Mouse (Mus musculus) hindbrain, embryonic 11.5 days (tissue): ENCODE measurements at regions not wholly inside any gene's neighbourhood (a gene's known extent, or its start where the extent isn't known, plus 50 kb on each side); places are given as distances from the start of the nearest gene placed in this dataset.

Experiments used
- ATAC-seq: fragments of 200-750 bp; cut with Nextera tagmentation; 2 replicates; pipeline ENCODE4 v1.8.0; 2017; ENCODE audit warnings: mild to moderate bottlenecking, moderate TSS enrichment, moderate library complexity; ENCODE audit not compliant: low FRiP score
- DNase-seq: peaks from one replicate; pipeline ENCODE4 v3.0.0-alpha.2; 2015; ENCODE audit warnings: low spot score
- H3K27ac ChIP-seq: fragments of 300-500 bp; sonication (generic); 2 replicates; pipeline ENCODE4 v1.5.1; 2014; ENCODE audit warnings: mild to moderate bottlenecking, low read depth, low read length
- H3K27me3 ChIP-seq: fragments of 300-500 bp; sonication (generic); 2 replicates; pipeline ENCODE4 v1.6.1; 2014; ENCODE audit warnings: mild to moderate bottlenecking, low read length, moderate library complexity, mixed read lengths; ENCODE audit not compliant: control insufficient read depth, insufficient read depth
- H3K36me3 ChIP-seq: fragments of 300-500 bp; sonication (generic); 2 replicates; pipeline ENCODE4 v1.6.1; 2014; ENCODE audit warnings: mild to moderate bottlenecking, low read length, moderate library complexity, mixed read lengths; ENCODE audit not compliant: control insufficient read depth, insufficient read depth
- H3K4me1 ChIP-seq: fragments of 300-500 bp; sonication (generic); replicated peaks from 2 replicates; pipeline ENCODE4 v1.6.1; 2014; ENCODE audit warnings: low read length, mixed read lengths; ENCODE audit not compliant: control insufficient read depth, insufficient read depth
- H3K4me2 ChIP-seq: fragments of 300-500 bp; sonication (generic); replicated peaks from 2 replicates; pipeline ENCODE4 v1.6.1; 2014; ENCODE audit warnings: mild to moderate bottlenecking, low read depth, low read length
- H3K4me3 ChIP-seq: fragments of 300-500 bp; sonication (generic); 2 replicates; pipeline ENCODE4 v1.5.1; 2014; ENCODE audit warnings: low read depth, low read length
- H3K9ac ChIP-seq: fragments of 300-500 bp; sonication (generic); 2 replicates; pipeline ENCODE4 v1.6.1; 2014; ENCODE audit warnings: low read depth, low read length
- H3K9me3 ChIP-seq: fragments of 300-500 bp; sonication (generic); 2 replicates; pipeline ENCODE4 v1.6.1; 2016; ENCODE audit warnings: low read length; ENCODE audit not compliant: control insufficient read depth
- WGBS: fragments of 180-500 bp; shearing (Covaris S2); extraction: QIAGEN DNeasy Blood & Tissue Kit; methylation state at CpG from one replicate; pipeline ENCODE4 v1.1.7; 2014; 5-methylcytosine and 5-hydroxymethylcytosine counted together

- Histone ChIP-seq H3K27ac (no peak overlapping the region), H3K27me3 (no peaks in the 10 kb centered on the region), H3K9me3 (no peaks in the 10 kb centered on the region), H3K4me1 (no peaks in the 10 kb centered on the region), H3K36me3 (no peaks in the 10 kb centered on the region), H3K4me2 (no peak overlapping the region), H3K9ac (no peak overlapping the region), H3K4me3 (no peak overlapping the region)
- no peak for DNase-seq
- no peak for ATAC-seq
- 66% methylated on average over 5 of the region's 5 CpGs for WGBS
These were observed 72.8 kb upstream of the Nbea start for GRCm38 (mm10) chr3:56256271-56256670.

DNA sequence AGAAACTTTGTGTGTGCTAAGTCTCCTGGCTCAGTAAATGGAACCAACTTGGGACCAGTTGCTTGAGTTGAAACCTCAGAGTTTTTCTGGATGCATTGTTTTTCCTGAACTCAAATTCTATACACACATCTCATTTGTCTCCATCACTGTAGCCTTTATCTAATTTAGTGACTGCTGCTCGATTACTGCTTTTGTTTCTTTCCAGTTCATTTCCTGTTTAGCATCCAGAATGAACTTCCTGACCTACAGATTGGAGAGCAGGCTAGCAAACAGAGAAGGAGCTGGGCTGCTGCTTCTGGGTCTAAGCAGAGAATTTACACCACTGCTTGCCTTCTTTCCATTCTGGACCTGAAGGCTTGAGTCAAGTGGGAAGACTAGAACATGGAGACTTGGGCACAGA, 60.9 kb upstream of the Nbea start:
- ATAC-seq (no peak), DNase-seq (no peak)
- Histone ChIP-seq H3K4me2 (no peak overlapping the region), H3K27ac (no peak overlapping the region), H3K36me3 (no peaks in the 10 kb centered on the region), H3K9me3 (no peaks in the 10 kb centered on the region), H3K4me3 (no peak overlapping the region), H3K27me3 (no peaks in the 10 kb centered on the region), H3K9ac (no peak overlapping the region), H3K4me1 (no peaks in the 10 kb centered on the region)
- 23% methylated on average over 1 of the region's 1 CpGs for WGBS

- H3K4me1 ChIP-seq = no peaks in the 10 kb centered on the region
- H3K9me3 ChIP-seq = no peaks in the 10 kb centered on the region
- DNase-seq = no peak
- H3K9ac ChIP-seq = no peak overlapping the region
- H3K4me2 ChIP-seq = no peak overlapping the region
- no peak overlapping the region for H3K4me3 ChIP-seq
- no peaks in the 10 kb centered on the region for H3K27me3 ChIP-seq
- no peaks in the 10 kb centered on the region for H3K36me3 ChIP-seq
- WGBS = 88% methylated on average over 2 of the region's 2 CpGs
- no peak overlapping the region for H3K27ac ChIP-seq
- no peak for ATAC-seq
These were observed 54.7 kb upstream of the Nbea start for GRCm38 (mm10) chr3:56238228-56238627.

- 76% methylated on average over 1 of the region's 1 CpGs for WGBS
These were observed 52.7 kb upstream of the Nbea start for GRCm38 (mm10) chr3:56236163-56236562.

More at GRCm38 (mm10) chr3:56236163-56236562, 52.7 kb upstream of the Nbea start:
- Histone ChIP-seq H3K9ac (no peak overlapping the region), H3K27me3 (no peaks in the 10 kb centered on the region), H3K27ac (no peak overlapping the region), H3K4me2 (no peak overlapping the region), H3K4me1 (no peaks in the 10 kb centered on the region), H3K4me3 (no peak overlapping the region), H3K36me3 (no peaks in the 10 kb centered on the region), H3K9me3 (no peaks in the 10 kb centered on the region)
- DNase-seq (no peak), ATAC-seq (no peak)
